Mouse (Mus musculus) megakaryocyte, embryonic 14.5 days (primary cell): Measurements from ENCODE around the gene H2-T24. TPM values are rescaled to one million over a fixed set of nuclear protein-coding genes. Genes with fewer than 3 reads are reported as not detected.
"Not testable (repeated sequence)": the region's sequence is repeated elsewhere in the genome, so short reads cannot be mapped to it uniquely, and the experiment has no call there.

Experiments
- H3K27me3 ChIP-seq: replicated peaks from 2 replicates; pipeline ENCODE3; 2012; ENCODE audit warnings: inconsistent platforms
- H3K36me3 ChIP-seq: replicated peaks from 2 replicates; pipeline ENCODE3; 2012; ENCODE audit warnings: low read length, inconsistent platforms, mixed read lengths
- H3K4me1 ChIP-seq: 2 replicates; pipeline ENCODE4 v1.6.1; 2012; ENCODE audit warnings: inconsistent platforms
- H3K4me3 ChIP-seq: replicated peaks from 2 replicates; pipeline ENCODE3; 2012; ENCODE audit warnings: moderate library complexity, mild to moderate bottlenecking, inconsistent platforms
- H3K9me3 ChIP-seq: 2 replicates; pipeline ENCODE4 v1.6.1; 2012; ENCODE audit warnings: inconsistent platforms
- FLI1 ChIP-seq: IDR thresholded peaks from 2 replicates; pipeline ENCODE4 v1.6.1; 2012; ENCODE audit warnings: low read length, inconsistent platforms, mixed read lengths
- GATA1 ChIP-seq: IDR thresholded peaks from 3 replicates; pipeline ENCODE4 v1.6.1; 2012; ENCODE audit warnings: mixed read lengths, low read length, inconsistent platforms, borderline replicate concordance
- polyA plus RNA-seq: library from polyadenylated mRNA; stranded (reverse); fragments of >175 nt; gene quantifications from 2 replicates; pipeline ENCODE4 v1.2.3, GENCODE M21; 2012; ENCODE audit warnings: low replicate concordance; ENCODE audit not compliant: insufficient read depth

Gene H2-T24
- 3.9 TPM in 1 of 2 replicates, not detected in the other for polyA plus RNA-seq

- no peaks in the 10 kb centered on the region for H3K27me3 ChIP-seq
- no peak; the same call in 2 of the 3 replicates for TF ChIP-seq GATA1
- TF ChIP-seq FLI1: no peak
- H3K4me3 ChIP-seq: peak within 1 kb of the TSS; percentile 91
- peaks cover 38% of the 10 kb centered on the region for H3K36me3 ChIP-seq
- no peaks in the 10 kb centered on the region for H3K9me3 ChIP-seq
- H3K4me1 ChIP-seq: peaks cover 67% of the 10 kb centered on the region
These were observed at the start of gene H2-T24 for GRCm38 (mm10) chr17:36020191-36021073. Gene H2-T24, minus strand, starts transcription at chr17:36020560.

- no peaks in the 10 kb centered on the region for H3K9me3 ChIP-seq
- H3K36me3 ChIP-seq: no peaks in the 10 kb centered on the region
- no peak overlapping the region for H3K4me3 ChIP-seq
- peaks cover 17% of the 10 kb centered on the region for H3K27me3 ChIP-seq
- TF ChIP-seq GATA1 (no peak), FLI1 (no peak)
- no peaks in the 10 kb centered on the region for H3K4me1 ChIP-seq
These were observed 40.5 kb upstream of the H2-T24 start for GRCm38 (mm10) chr17:36060829-36061228.

DNA sequence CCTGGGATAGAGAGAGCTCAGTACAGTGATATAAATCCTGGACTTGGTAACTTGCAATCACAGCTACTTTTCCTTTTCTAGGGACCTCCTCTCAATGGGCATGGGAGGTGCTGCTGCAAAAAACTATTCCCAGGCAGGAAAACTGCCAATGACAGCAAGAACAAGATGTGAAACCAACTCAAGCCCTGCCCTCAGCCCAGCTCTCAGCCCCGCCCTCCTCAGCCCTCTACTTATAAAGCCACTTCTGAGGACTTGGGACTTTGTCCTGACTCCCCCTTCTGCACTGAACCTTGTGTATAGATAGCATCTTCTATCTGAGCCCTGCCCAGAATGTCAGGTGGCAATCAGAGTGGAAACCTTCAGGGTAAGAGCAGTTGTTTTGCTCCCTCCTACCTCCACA lies 38.0 kb upstream of the H2-T24 start, which contains the start of gene Gm11127:
Gm11127 (minus strand) TSS at position 10 of the 400 bp plus-strand sequence.
- H3K36me3 ChIP-seq, H3K9me3 ChIP-seq, H3K4me1 ChIP-seq, H3K4me3 ChIP-seq: not testable (repeated sequence)
- peaks cover 14% of the 10 kb centered on the region for H3K27me3 ChIP-seq

DNA sequence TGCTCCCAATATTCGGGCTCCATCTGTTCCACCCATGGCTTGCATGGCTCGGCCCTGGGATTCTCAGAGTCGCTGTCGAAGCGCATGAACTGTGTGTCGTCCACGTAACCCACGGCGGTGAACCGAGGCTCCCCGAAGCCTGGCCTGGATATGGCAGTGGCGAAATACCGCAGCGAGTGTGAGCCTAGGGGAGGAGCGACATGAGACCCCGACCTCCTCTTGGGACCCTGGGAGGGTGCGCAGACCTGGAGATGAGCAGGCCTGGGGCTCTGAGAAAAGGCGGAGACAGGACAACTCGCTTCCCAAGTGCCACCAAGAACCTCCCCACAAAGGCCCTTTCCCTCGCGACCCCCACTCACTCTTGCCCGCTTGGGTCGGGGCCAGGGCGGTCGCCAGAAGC lies 37.6 kb upstream of the H2-T24 start:
- not testable (repeated sequence) for H3K4me1 ChIP-seq, H3K36me3 ChIP-seq, H3K4me3 ChIP-seq, H3K9me3 ChIP-seq
- peaks cover 13% of the 10 kb centered on the region for H3K27me3 ChIP-seq

DNA sequence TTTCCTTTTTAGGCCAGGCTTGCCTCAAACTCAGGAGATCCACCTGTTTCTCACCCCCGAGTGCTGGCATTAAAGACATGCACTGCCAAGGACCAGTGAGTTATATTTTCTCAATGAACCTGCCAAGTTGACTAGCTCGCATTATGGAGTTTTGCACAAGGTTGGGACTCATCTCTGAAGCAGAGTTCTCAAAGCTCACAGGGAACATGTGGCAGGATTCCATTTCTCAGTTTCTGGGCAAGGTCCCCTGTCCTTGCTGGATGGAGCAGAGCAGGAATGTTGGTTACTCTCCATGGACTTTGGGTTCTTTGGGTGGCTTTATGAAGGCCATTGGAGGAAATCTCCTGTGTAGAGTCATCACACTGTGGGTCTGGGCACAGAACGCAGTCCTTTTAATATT lies 22.9 kb upstream of the H2-T24 start:
- Histone ChIP-seq H3K4me1 (peaks cover 8% of the 10 kb centered on the region), H3K9me3 (no peaks in the 10 kb centered on the region), H3K36me3 (no peaks in the 10 kb centered on the region), H3K27me3 (no peaks in the 10 kb centered on the region), H3K4me3 (peak overlapping the region; percentile 90)
- no peak for TF ChIP-seq FLI1
- TF ChIP-seq GATA1: no peak

GRCm38 (mm10) chr17:36042610-36043169 lies 22.3 kb upstream of the H2-T24 start, which contains the start of the genes H2-T22 and Gm6034:
Gene H2-T22, minus strand, starts transcription at chr17:36042747.
Gene Gm6034, plus strand, starts transcription at chr17:36042961.
- H3K27me3 ChIP-seq, H3K36me3 ChIP-seq, H3K4me1 ChIP-seq, H3K9me3 ChIP-seq: not testable (repeated sequence)
- H3K4me3 ChIP-seq: peak within 1 kb of the TSS; percentile 90

DNA sequence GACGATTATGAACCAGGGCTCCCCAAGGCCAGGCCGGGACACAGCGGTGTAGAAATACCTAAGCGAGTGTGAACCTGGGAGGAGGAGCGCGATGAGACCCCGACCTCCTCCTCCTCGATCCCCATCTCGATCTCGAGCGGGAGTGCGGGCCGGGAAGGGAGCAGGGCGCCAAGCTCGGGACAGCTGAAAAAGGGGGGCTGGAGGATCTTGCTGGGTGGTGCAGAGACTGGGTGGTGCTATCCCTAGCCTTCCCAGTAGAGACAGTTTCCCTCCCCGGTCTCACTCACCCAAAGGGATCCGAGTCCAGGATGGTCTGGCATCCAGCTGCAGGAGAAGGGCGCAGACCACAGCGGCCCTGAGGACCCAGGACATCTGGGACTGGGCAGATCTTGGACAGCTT lies 21.7 kb upstream of the H2-T24 start:
- H3K27me3 ChIP-seq, H3K36me3 ChIP-seq, H3K9me3 ChIP-seq, H3K4me1 ChIP-seq: not testable (repeated sequence)
- H3K4me3 ChIP-seq: peak overlapping the region; percentile 87

DNA sequence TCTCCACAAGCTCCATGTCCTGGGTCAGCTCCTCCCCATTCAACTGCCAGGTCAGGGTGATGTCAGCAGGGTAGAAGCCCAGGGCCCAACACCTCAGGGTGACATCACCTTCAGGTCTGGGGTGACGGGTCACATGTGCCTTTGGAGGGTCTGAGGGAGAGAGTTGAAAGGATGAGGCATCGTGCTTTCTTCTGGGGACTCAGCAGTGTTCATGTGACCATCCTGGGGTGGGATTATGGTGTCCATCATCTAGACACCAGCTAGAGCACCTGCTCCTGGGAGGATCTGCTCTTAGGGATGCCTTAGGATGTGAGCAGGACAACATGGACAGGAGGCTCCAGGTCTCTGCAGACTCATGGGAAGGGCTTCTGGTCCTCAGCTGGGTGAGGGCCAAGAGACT lies 20.2 kb upstream of the H2-T24 start:
- not testable (repeated sequence) for H3K36me3 ChIP-seq, H3K4me3 ChIP-seq, H3K4me1 ChIP-seq, H3K9me3 ChIP-seq, H3K27me3 ChIP-seq

- not testable (repeated sequence) for H3K4me1 ChIP-seq, H3K36me3 ChIP-seq, H3K9me3 ChIP-seq, H3K27me3 ChIP-seq, H3K4me3 ChIP-seq
These were observed 15.8 kb upstream of the H2-T24 start for GRCm38 (mm10) chr17:36036126-36036525.

DNA sequence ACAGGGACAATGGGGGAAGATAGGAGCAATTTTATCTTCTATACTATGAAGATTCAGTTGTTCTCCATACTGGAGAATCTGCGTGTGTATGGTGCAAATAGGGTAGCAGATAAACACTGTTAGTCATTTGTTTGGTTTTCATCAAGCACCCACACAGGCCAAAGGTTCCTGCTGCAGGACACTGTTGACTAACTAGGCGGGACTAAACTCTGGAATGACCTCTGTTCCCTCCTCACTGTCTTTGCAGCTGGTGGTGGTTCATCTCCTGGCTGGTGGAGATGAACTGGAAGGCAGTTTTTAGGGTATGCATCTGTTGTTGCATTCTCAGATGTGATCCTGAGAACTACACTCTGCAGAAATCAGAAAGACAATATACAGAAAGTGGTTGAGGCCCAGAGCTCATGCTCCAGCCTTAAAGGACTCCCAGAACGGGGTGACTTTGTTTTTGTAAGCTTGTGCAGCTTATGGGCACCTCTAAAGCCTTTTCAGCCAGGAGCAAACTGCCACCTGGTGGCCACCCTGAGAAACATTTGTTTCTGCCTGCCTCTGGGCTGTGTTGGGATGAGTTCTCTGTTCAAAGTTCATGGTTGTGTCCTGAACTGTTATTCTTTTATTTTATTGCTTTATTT lies 14.8 kb upstream of the H2-T24 start:
- H3K4me3 ChIP-seq: peak overlapping the region; percentile 65
- peaks cover 14% of the 10 kb centered on the region for H3K4me1 ChIP-seq
- not testable (repeated sequence) for H3K27me3 ChIP-seq, H3K9me3 ChIP-seq, H3K36me3 ChIP-seq

DNA sequence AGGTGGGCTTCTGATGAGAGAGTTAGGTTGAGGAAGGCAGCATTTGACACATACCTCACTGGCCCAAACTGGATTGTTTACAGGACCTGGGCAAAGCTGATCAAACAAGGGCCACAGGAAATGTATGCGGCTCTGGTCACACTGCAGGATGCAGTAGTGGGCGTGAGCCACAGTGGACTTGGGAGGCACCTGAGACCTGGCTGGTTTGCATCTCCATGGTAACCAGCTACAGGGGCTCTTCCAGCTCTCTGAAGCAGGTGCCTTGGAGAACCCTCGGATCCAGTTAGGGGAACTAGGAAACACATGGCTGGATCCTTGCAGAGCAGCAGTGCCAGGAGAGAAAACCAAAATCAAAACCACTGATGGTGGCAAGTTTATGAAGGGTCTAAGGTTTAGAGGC lies 14.2 kb upstream of the H2-T24 start:
- H3K9me3 ChIP-seq, H3K4me3 ChIP-seq, H3K27me3 ChIP-seq, H3K36me3 ChIP-seq: not testable (repeated sequence)
- peaks cover 16% of the 10 kb centered on the region for H3K4me1 ChIP-seq

DNA sequence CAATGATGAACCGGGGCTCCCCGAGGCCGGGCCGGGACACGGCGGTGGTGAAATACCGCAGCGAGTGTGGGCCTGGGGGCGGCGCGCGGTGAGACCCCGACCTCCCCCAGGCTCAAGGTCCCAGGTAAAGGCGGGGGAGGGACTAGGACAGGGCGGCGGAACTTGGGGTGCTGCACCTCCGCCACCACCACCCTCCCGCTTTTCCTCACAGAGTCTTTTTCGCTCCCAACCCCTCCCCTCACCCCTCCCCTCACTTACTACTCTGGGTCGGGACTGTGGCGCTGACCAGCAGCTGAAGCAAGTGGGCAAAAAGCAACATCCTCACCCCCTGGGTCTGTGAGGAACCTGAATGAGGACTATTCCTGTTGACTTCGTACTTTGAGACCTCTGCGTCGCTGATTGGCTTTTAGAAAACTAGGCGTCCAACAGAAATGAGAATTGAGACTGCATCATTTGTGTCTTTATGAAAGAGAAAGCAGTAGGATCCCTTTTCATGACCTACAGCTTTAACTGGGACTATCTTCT lies 12.1 kb upstream of the H2-T24 start, which contains the start of gene H2-T23:
H2-T23 (minus strand) TSS at position 505 of the 525 bp plus-strand sequence.
- H3K9me3 ChIP-seq, H3K27me3 ChIP-seq: not testable (repeated sequence)
- Histone ChIP-seq H3K4me1 (peaks cover 33% of the 10 kb centered on the region), H3K4me3 (peak within 1 kb of the TSS; percentile 92), H3K36me3 (peaks cover 18% of the 10 kb centered on the region)

DNA sequence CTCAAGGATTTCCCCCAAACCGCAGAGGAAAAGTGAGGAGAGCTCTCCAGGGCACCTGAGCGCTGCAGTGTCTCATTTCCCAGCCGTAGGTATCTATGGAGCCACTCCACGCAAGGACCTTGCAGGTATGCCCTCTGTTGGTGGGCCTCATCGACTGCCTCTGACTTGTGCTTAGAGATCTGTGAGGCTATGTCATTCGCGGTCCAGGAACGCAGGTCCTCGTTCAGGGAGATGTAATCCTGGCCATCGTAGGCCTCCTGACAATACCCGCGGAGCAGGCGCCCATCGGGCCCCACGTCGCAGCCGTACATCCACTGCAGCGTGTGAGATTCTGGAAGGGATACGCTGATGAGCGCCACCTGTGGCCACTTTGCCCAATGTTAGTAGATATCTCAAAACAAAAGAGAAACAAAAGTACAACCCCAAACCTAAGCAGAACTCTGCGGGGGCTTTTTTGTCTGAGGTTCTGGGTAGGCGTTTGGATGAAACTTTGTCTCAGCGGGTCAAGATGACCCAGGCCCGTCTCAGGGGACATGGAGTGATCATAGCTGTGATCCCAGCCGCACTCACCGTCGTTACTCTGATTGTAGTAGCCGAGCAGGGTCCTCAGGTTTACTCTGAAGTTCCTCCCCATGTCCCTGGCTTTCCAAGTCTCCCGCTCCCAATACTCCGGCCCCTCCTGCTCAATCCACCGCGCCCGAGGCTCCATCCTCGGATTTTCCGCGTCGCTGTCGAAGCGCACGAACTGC lies 11.4 kb upstream of the H2-T24 start:
- not testable (repeated sequence) for H3K27me3 ChIP-seq, H3K9me3 ChIP-seq
- peaks cover 19% of the 10 kb centered on the region for H3K36me3 ChIP-seq
- H3K4me1 ChIP-seq: peaks cover 33% of the 10 kb centered on the region
- H3K4me3 ChIP-seq: peak overlapping the region; percentile 92
